ENCODE assay signal across 20 mouse cellular contexts in the genomic region with DNA sequence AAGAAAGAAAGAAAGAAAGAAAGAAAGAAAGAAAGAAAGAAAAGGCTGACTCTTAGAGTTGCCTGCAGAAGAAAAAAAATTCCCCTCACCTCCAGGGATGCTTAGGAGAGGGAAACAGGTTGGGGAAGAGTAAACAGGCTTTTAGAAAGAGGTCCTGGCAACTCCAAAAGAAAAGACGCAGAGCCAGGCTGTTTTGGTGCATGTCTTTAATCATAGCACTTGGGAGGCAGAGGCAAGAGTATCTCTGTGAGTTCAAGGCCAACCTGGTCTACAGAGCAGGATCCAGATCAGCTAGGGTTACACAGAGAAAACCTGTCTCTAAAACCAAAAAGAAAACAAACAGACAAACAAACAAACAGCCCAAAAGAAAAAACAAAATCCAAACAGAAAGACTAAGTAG. TPM values are rescaled to one million over a fixed set of nuclear protein-coding genes. Genes with fewer than 3 reads are reported as not detected.
DNase-seq lines count a peak whose midpoint lies in the region; ATAC-seq and TF ChIP-seq lines count a peak whose summit lies in the region.
"Had no signal": no experiment of that assay in that cellular context is flagged by ENCODE, and none has a peak within 500 bp of the region (broad histone marks: within the 10 kb centered on the region; RNA-seq: fewer than 3 reads in every experiment).

No protein-coding gene starts in this region.

- no peak for DNase-seq in liver, embryonic 11.5 days (ENCODE audit: low spot score)
- no peak for DNase-seq in liver, embryonic 14.5 days (ENCODE audit: low read depth in 3 of 3, low spot score in 3 of 3)
- no peak for DNase-seq in liver, postnatal 0 days
- no peak for DNase-seq in left cerebral cortex, adult 2 months (ENCODE audit: extremely low spot score in 1 of 2, low spot score in 2 of 2)
- DNase-seq in left cerebral cortex, postnatal 10 days (ENCODE audit: extremely low spot score in 1 of 2, low spot score in 2 of 2) = no peak
- DNase-seq: adrenal gland, postnatal 10 days; adrenal gland, postnatal 36 days; cerebellum, adult 18-20 months; cerebellum, postnatal 14 days; gastrocnemius, postnatal 25 days; heart, adult 2 months; heart, postnatal 14 days had no signal

- H3K9me3 ChIP-seq in erythroblast, embryonic 14.5 days (ENCODE audit: control insufficient read depth, low read length) = no peaks in the 10 kb centered on the region
- H3K9me3 ChIP-seq in liver, embryonic 11.5 days (ENCODE audit: control insufficient read depth, low read length) = no peaks in the 10 kb centered on the region
- H3K9me3 ChIP-seq in liver, embryonic 14.5 days (ENCODE audit: control insufficient read depth, low read length) = no peaks in the 10 kb centered on the region
- no peaks in the 10 kb centered on the region for H3K9me3 ChIP-seq in liver, postnatal 0 days (ENCODE audit: low read length)
- H3K9me3 ChIP-seq: forebrain, embryonic 12.5 days; forebrain, embryonic 15.5 days; heart, embryonic 10.5 days; heart, embryonic 13.5 days; hindbrain, embryonic 12.5 days; hindbrain, embryonic 15.5 days had no signal

- intact Hi-C loops in left cerebral cortex, adult 2 months (cut with DNase I) = no loop called here
- intact Hi-C loops in left cerebral cortex, postnatal 10 days (cut with DNase I) = no loop called here

- peaks cover 9% of the 10 kb centered on the region for H3K27me3 ChIP-seq in erythroblast, embryonic 14.5 days (ENCODE audit: control insufficient read depth)
- peaks cover 3% of the 10 kb centered on the region for H3K27me3 ChIP-seq in liver, embryonic 11.5 days (replicated peaks; ENCODE audit: control insufficient read depth, insufficient read depth, low read length)
- H3K27me3 ChIP-seq in liver, embryonic 14.5 days (ENCODE audit: control insufficient read depth, insufficient read depth, low read length) = peaks cover 1% of the 10 kb centered on the region
- no peaks in the 10 kb centered on the region; the same call in 1 of the 2 replicates for H3K27me3 ChIP-seq in liver, postnatal 0 days (ENCODE audit: insufficient read depth, low read length)

- no peak for ATAC-seq in erythroblast, adult 5-6 weeks (replicated peaks; ENCODE audit: low FRiP score, poor library complexity, severe bottlenecking)
- ATAC-seq in liver, embryonic 11.5 days (replicated peaks; ENCODE audit: low FRiP score) = no peak
- ATAC-seq in liver, embryonic 14.5 days (ENCODE audit: insufficient read depth) = no peak
- ATAC-seq in liver, postnatal 0 days = no peak
- ATAC-seq: forebrain, embryonic 15.5 days had no signal

- no peak for TF ChIP-seq CTCF in liver, embryonic 14.5 days (IDR thresholded peaks at IDR 0.05; ENCODE audit: low read depth)
- TF ChIP-seq CTCF in liver, postnatal 0 days (IDR thresholded peaks at IDR 0.05; ENCODE audit: low read depth) = no peak
- TF ChIP-seq CTCF in left cerebral cortex, adult 2 months (IDR thresholded peaks at IDR 0.05) = no peak

- H3K4me1 ChIP-seq in erythroblast, embryonic 14.5 days (ENCODE audit: control insufficient read depth) = peaks cover 20% of the 10 kb centered on the region
- H3K4me1 ChIP-seq in liver, embryonic 11.5 days (replicated peaks; ENCODE audit: control insufficient read depth, insufficient read depth, low read length) = peaks cover 18% of the 10 kb centered on the region
- peaks cover 11 to 25% of the 10 kb centered on the region in 2 experiments for H3K4me1 ChIP-seq in liver, embryonic 14.5 days (replicated peaks; ENCODE audit: control insufficient read depth in 2 of 2, insufficient read depth in 2 of 2, low read length in 1 of 2)
- H3K4me1 ChIP-seq in liver, postnatal 0 days (ENCODE audit: insufficient read depth) = 0 out of 2 replicates have a peak, but pooled peaks cover 8% of the 10 kb centered on the region
- H3K4me1 ChIP-seq: forebrain, embryonic 12.5 days; forebrain, embryonic 15.5 days; heart, embryonic 10.5 days; heart, embryonic 13.5 days; hindbrain, embryonic 12.5 days had no signal

- no peak for TF ChIP-seq EP300 in liver, embryonic 14.5 days (IDR thresholded peaks at IDR 0.05; ENCODE audit: low read depth)
- TF ChIP-seq EP300 in liver, postnatal 0 days (IDR thresholded peaks at IDR 0.05; ENCODE audit: low read depth) = no peak

- H3K27ac ChIP-seq in liver, embryonic 11.5 days (ENCODE audit: low read depth, low read length) = no peak overlapping the region
- no peak overlapping the region for H3K27ac ChIP-seq in liver, embryonic 14.5 days
- peak overlapping the region; percentile 75 for H3K27ac ChIP-seq in liver, postnatal 0 days (ENCODE audit: low read depth)
- H3K27ac ChIP-seq in left cerebral cortex, adult 2 months = no peak overlapping the region
- H3K27ac ChIP-seq: forebrain, embryonic 12.5 days; forebrain, embryonic 15.5 days; heart, adult 2 months; heart, embryonic 10.5 days; heart, embryonic 13.5 days; hindbrain, embryonic 12.5 days; hindbrain, embryonic 15.5 days had no signal

- no peak overlapping the region for H3K9ac ChIP-seq in liver, embryonic 11.5 days (ENCODE audit: low read depth, low read length)
- H3K9ac ChIP-seq in liver, embryonic 14.5 days (replicated peaks) = no peak overlapping the region
- H3K9ac ChIP-seq in liver, postnatal 0 days (replicated peaks) = peak overlapping the region; percentile 53; the same call in 1 of the 2 replicates
- H3K9ac ChIP-seq: forebrain, embryonic 12.5 days; forebrain, embryonic 15.5 days; heart, embryonic 13.5 days; hindbrain, embryonic 12.5 days; hindbrain, embryonic 15.5 days had no signal

- 0 out of 2 replicates have a peak overlapping the region, but pooled peaks have one; percentile 31 for H3K4me2 ChIP-seq in liver, embryonic 11.5 days
- H3K4me2 ChIP-seq in liver, embryonic 14.5 days (ENCODE audit: low read depth) = no peak overlapping the region; the same call in 1 of the 2 replicates
- peak overlapping the region; percentile 51 for H3K4me2 ChIP-seq in liver, postnatal 0 days (ENCODE audit: low read depth, low read length)
- H3K4me2 ChIP-seq: forebrain, embryonic 12.5 days; forebrain, embryonic 15.5 days; heart, embryonic 13.5 days; hindbrain, embryonic 12.5 days; hindbrain, embryonic 15.5 days had no signal

- peak overlapping the region; percentile 44 for H3K4me3 ChIP-seq in erythroblast, embryonic 14.5 days (replicated peaks)
- peak overlapping the region; percentile 19; the same call in 1 of the 2 replicates for H3K4me3 ChIP-seq in liver, embryonic 11.5 days (ENCODE audit: low read depth, low read length)
- H3K4me3 ChIP-seq in liver, embryonic 14.5 days (ENCODE audit: insufficient read depth in 1 of 2, low read depth in 2 of 2, low read length in 2 of 2) = peak overlapping the region; percentile 24 to 43; a peak in 3 of 4 replicates
- peak overlapping the region; percentile 31 for H3K4me3 ChIP-seq in liver, postnatal 0 days (ENCODE audit: low read depth, low read length)
- no peak overlapping the region for H3K4me3 ChIP-seq in left cerebral cortex, adult 2 months
- H3K4me3 ChIP-seq: forebrain, embryonic 12.5 days; forebrain, embryonic 15.5 days; heart, adult 2 months; heart, embryonic 10.5 days; heart, embryonic 13.5 days; hindbrain, embryonic 12.5 days; hindbrain, embryonic 15.5 days had no signal

- 51% methylated on average over 1 of the region's 1 CpGs for WGBS in liver, embryonic 11.5 days
- WGBS in liver, embryonic 14.5 days (ENCODE audit: insufficient replicate concordance) = 39% methylated on average over 1 of the region's 1 CpGs
- WGBS in liver, postnatal 0 days (ENCODE audit: insufficient replicate concordance) = 53% methylated on average over 1 of the region's 1 CpGs

- no peaks in the 10 kb centered on the region for H3K36me3 ChIP-seq in erythroblast, embryonic 14.5 days (ENCODE audit: control insufficient read depth)
- H3K36me3 ChIP-seq in liver, embryonic 11.5 days (ENCODE audit: control insufficient read depth, insufficient read depth, low read length) = no peaks in the 10 kb centered on the region
- H3K36me3 ChIP-seq in liver, embryonic 14.5 days (replicated peaks; ENCODE audit: control insufficient read depth, insufficient read depth, low read depth) = no peaks in the 10 kb centered on the region
- no peaks in the 10 kb centered on the region for H3K36me3 ChIP-seq in liver, postnatal 0 days (replicated peaks; ENCODE audit: insufficient read depth, low read length)
- H3K36me3 ChIP-seq: forebrain, embryonic 12.5 days; forebrain, embryonic 15.5 days; heart, embryonic 10.5 days; heart, embryonic 13.5 days; hindbrain, embryonic 12.5 days; hindbrain, embryonic 15.5 days had no signal

RNA-seq across cellular contexts. Expression of a gene that starts 0.6 kb away (rescaled TPM):
- polyA plus RNA-seq in erythroblast, embryonic 14.5 days (2012) = 0.19 and 0.70 TPM in 2 replicates
- total RNA-seq in erythroblast, adult 5-6 weeks (2015; ENCODE audit: low replicate concordance) = 1.7 TPM in 1 of 2 replicates, not detected in the other
- 1.5 and 3.4 TPM in 2 replicates for total RNA-seq in erythroblast, adult 5-6 weeks (2017; ENCODE audit: low replicate concordance)
- 42.8 and 47.2 TPM in 2 replicates for polyA plus RNA-seq in liver, embryonic 11.5 days (2014; fragmentation: Nextera tagmentation; extraction: Ambion mirVana)
- polyA plus RNA-seq in liver, embryonic 14.5 days (2012; rRNA removed) = 74.4 and 91.3 TPM in 2 replicates
- 48.9 and 52.5 TPM in 2 replicates for polyA plus RNA-seq in liver, embryonic 14.5 days (2014; fragmentation: Nextera tagmentation; extraction: Ambion mirVana)
- 208 and 246 TPM in 2 replicates for polyA plus RNA-seq in liver, postnatal 0 days (2015; fragmentation: Nextera tagmentation; extraction: Ambion mirVana)
- 100 to 1,000 TPM; 108 TPM for total RNA-seq in left cerebral cortex, adult 2 months (2021)
- total RNA-seq in left cerebral cortex, postnatal 10 days (2021) = 100 to 1,000 TPM; 295 to 326 TPM

Comparison
In these comparisons a context has a peak if more than half of its experiments do, and no peak if none do; other contexts are left out.
1. RNA of a gene that starts 0.6 kb away (polyA plus RNA-seq): 208 to 246 TPM in liver, postnatal 0 days, 48.9 to 91.3 TPM in liver, embryonic 14.5 days and 42.8 to 47.2 TPM in liver, embryonic 11.5 days; 0.19 to 0.70 TPM in erythroblast, embryonic 14.5 days; every median in the first group is over 10 times any median in the second.